Mouse (Mus musculus) hindbrain, embryonic 14.5 days (tissue): ENCODE data around the gene Tcf7l1. TPM values are rescaled to one million over a fixed set of nuclear protein-coding genes. Genes with fewer than 3 reads are reported as not detected.
A peak's percentile ranks its signal among the peaks of the same experiment; 100 is the strongest.

ENCODE experiments used
- ATAC-seq: fragments of 200-750 bp; cut with Nextera tagmentation; 2 replicates; pipeline ENCODE4 v1.8.0; 2017; ENCODE audit warnings: moderate number of reproducible peaks, mild to moderate bottlenecking, moderate TSS enrichment, moderate library complexity; ENCODE audit not compliant: low FRiP score
- DNase-seq: peaks from one replicate; pipeline ENCODE4 v3.0.0-alpha.2; 2015; ENCODE audit warnings: low spot score
- H3K27ac ChIP-seq: fragments of 300-500 bp; sonication (generic); 2 replicates; pipeline ENCODE4 v1.5.1; 2014; ENCODE audit warnings: mild to moderate bottlenecking, moderate library complexity
- H3K27me3 ChIP-seq: fragments of 300-500 bp; sonication (generic); 2 replicates; pipeline ENCODE4 v1.6.1; 2014; ENCODE audit warnings: mild to moderate bottlenecking, low read length, mixed read lengths; ENCODE audit not compliant: control insufficient read depth, insufficient read depth
- H3K36me3 ChIP-seq: fragments of 300-500 bp; sonication (generic); replicated peaks from 2 replicates; pipeline ENCODE4 v1.6.1; 2014; ENCODE audit not compliant: control insufficient read depth, insufficient read depth
- H3K4me1 ChIP-seq: fragments of 300-500 bp; sonication (generic); replicated peaks from 2 replicates; pipeline ENCODE4 v1.6.1; 2014; ENCODE audit warnings: antibody characterized with exemption, low read length, mixed read lengths; ENCODE audit not compliant: control insufficient read depth, insufficient read depth
- H3K4me2 ChIP-seq: fragments of 300-500 bp; sonication (generic); replicated peaks from 2 replicates; pipeline ENCODE4 v1.6.1; 2014; ENCODE audit warnings: mild to moderate bottlenecking, moderate library complexity
- H3K4me3 ChIP-seq: fragments of 300-500 bp; sonication (generic); replicated peaks from 2 replicates; pipeline ENCODE4 v1.5.1; 2014; ENCODE audit warnings: mild to moderate bottlenecking, low read length
- H3K9ac ChIP-seq: fragments of 300-500 bp; sonication (generic); 2 replicates; pipeline ENCODE4 v1.6.1; 2014
- H3K9me3 ChIP-seq: fragments of 300-500 bp; sonication (generic); 2 replicates; pipeline ENCODE4 v1.6.1; 2016; ENCODE audit warnings: low read length; ENCODE audit not compliant: control insufficient read depth
- WGBS: fragments of 180-500 bp; shearing (Covaris S2); extraction: QIAGEN DNeasy Blood & Tissue Kit; methylation state at CpG from one replicate; pipeline ENCODE4 v1.1.7; 2014; 5-methylcytosine and 5-hydroxymethylcytosine counted together
- polyA plus RNA-seq: library from polyadenylated mRNA; unstranded; fragments of >200 nt; fragmentation: Nextera tagmentation; extraction: Ambion mirVana; gene quantifications from 2 replicates; pipeline ENCODE4 v1.2.1, GENCODE M21; 2014

The Tcf7l1 gene
- polyA plus RNA-seq, 1 experiment from 2014 or later: 7.3 TPM

DNA sequence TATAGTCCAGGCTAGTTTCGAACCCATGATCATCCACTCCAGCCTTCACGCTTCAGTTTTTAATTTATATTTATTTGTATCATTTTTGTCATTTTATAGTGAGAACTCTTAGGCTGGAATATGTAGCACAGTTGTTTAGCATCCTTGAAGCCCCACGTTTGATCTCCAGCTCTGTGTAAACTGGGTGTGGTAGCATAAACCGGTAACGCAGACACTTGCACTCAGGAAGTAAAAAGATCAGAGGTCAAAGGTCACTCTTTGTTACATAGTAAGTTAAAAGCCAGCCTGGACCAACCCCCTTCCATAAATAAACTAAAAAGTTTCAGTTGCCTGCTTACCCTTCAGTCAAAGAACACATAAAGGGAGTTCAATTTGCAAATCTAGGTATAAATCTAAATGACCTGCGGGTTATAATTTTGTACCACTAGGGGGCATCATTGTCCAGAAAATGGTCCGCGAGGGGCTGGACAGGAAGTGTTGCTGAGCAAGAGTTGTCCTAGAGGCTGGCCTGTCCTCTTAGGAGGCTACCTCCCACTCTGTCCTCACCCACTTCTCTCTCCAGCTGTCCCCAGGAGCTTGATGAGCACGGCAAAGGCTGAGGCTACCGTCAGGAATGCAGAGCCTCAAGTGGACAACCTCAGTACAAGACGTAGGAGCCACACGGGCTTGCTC lies 153.2 kb downstream of the Tcf7l1 start:
- H3K4me3 ChIP-seq: no peak overlapping the region
- ATAC-seq (no peak), DNase-seq (peak; percentile 83)
- H3K4me2 ChIP-seq: no peak overlapping the region
- H3K9me3 ChIP-seq: no peaks in the 10 kb centered on the region
- whole genome bisulfite sequencing: 55% methylated on average over 12 of the region's 12 CpGs
- H3K36me3 ChIP-seq: no peaks in the 10 kb centered on the region
- H3K27ac ChIP-seq: no peak overlapping the region
- no peak overlapping the region for H3K9ac ChIP-seq
- no peaks in the 10 kb centered on the region for H3K27me3 ChIP-seq
- H3K4me1 ChIP-seq: no peaks in the 10 kb centered on the region

DNA sequence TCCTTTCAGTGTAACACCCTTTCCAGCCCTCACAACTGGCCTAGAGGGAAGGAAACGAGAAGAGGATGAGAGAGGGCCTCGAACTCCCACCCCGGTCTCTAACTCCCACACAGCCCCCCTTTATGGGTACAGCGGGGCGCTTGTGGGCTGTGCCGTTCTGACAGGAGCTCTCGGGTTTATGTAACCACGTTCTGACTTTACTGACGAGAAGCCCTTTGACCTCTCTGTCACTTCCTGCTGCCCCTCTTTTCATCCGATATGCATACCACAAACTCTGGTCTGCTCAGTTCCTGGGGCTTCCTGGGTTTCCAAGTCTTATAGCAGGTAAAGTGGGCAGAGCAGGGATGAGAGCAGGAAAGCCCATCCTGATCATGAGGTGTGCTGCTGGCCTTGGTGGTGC lies 154.7 kb downstream of the Tcf7l1 start:
- H3K4me3 ChIP-seq: no peak overlapping the region
- ATAC-seq (no peak), DNase-seq (no peak)
- no peaks in the 10 kb centered on the region for H3K4me1 ChIP-seq
- 76% methylated on average over 10 of the region's 10 CpGs for WGBS
- no peak overlapping the region for H3K27ac ChIP-seq
- H3K4me2 ChIP-seq: no peak overlapping the region
- H3K27me3 ChIP-seq: no peaks in the 10 kb centered on the region
- H3K9ac ChIP-seq: no peak overlapping the region
- H3K36me3 ChIP-seq: no peaks in the 10 kb centered on the region
- H3K9me3 ChIP-seq: no peaks in the 10 kb centered on the region

DNA sequence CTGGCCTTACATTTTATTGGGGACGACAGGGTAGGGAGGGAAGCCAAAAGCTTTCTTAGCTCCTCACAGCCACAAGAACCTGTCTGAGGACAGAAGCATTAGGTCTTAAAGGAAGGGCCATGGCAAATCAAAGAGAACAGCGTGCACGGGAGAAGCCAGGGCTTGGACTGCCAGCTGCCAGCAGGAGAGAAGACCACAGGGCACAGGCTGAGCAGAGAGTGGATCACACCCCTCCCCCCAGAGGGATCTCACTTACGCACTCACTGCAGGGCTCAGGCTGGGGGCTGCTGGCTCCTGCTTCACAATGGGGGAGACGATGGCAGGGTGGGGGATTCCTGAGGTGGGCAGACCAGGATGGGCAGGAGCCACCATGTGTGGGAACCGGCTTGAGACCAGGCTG lies 157.4 kb downstream of the Tcf7l1 start:
- no peaks in the 10 kb centered on the region for H3K36me3 ChIP-seq
- H3K9ac ChIP-seq: no peak overlapping the region
- H3K4me2 ChIP-seq: no peak overlapping the region
- WGBS: 73% methylated on average over 6 of the region's 6 CpGs
- ATAC-seq (no peak), DNase-seq (no peak)
- H3K4me1 ChIP-seq: no peaks in the 10 kb centered on the region
- H3K27ac ChIP-seq: no peak overlapping the region
- H3K4me3 ChIP-seq: no peak overlapping the region
- no peaks in the 10 kb centered on the region for H3K9me3 ChIP-seq
- H3K27me3 ChIP-seq: no peaks in the 10 kb centered on the region

GRCm38 (mm10) chr6:72630961-72631360 lies 158.1 kb downstream of the Tcf7l1 start:
- Histone ChIP-seq H3K4me1 (no peaks in the 10 kb centered on the region), H3K4me2 (no peak overlapping the region), H3K4me3 (no peak overlapping the region), H3K9me3 (no peaks in the 10 kb centered on the region), H3K27me3 (no peaks in the 10 kb centered on the region), H3K36me3 (no peaks in the 10 kb centered on the region), H3K9ac (no peak overlapping the region), H3K27ac (no peak overlapping the region)
- WGBS: 94% methylated on average over 14 of the region's 14 CpGs
- no peak for DNase-seq
- no peak for ATAC-seq

DNA sequence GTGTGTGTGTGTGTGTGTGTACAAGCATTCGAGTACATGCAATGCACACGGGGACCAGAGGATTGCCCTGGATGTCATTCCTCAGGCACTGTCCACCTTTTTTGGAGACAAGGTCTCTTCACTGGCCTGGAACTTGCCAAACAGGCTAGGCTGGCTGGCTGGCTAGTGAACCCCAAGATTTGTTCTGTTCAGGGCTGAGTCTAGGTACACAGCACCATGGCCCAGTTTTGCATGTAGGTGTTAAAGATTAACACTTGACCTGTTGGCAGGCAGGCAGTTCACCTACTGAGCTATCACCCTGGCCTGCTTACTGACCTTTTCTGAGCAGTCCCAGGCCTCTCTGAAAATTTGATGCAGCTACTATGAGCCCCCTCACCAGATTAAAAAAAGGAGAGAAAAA lies 158.7 kb downstream of the Tcf7l1 start:
- DNase-seq: no peak

DNA sequence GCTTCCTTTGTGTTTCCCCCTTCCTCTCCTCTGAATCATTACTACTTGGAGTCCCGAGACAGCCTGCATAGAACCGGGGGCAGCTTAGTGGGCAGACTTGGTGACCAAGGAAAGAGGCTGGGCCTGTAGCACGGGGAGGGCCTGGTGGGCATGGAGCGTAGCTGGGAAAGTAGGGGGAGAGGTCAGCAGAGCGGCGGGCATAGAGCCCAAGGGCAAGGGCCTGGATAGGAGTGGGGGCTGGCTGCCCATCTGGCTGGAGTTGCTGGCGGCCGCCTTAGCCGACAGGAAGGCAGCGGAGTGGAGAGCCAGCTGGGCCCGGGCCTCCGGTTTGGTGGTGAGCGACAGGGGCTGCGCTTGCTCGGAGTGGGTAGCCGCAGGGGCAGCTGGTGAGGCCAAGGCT lies 161.8 kb downstream of the Tcf7l1 start:
- Histone ChIP-seq H3K9ac (no peak overlapping the region), H3K36me3 (no peaks in the 10 kb centered on the region), H3K27ac (no peak overlapping the region), H3K4me3 (no peak overlapping the region), H3K27me3 (no peaks in the 10 kb centered on the region), H3K4me1 (no peaks in the 10 kb centered on the region), H3K9me3 (no peaks in the 10 kb centered on the region), H3K4me2 (no peak overlapping the region)
- DNase-seq: no peak
- no peak for ATAC-seq
- 88% methylated on average over 16 of the region's 16 CpGs for WGBS

More for the DNA sequence above, 158.7 kb downstream of the Tcf7l1 start:
- Histone ChIP-seq H3K36me3 (no peaks in the 10 kb centered on the region), H3K4me3 (no peak overlapping the region), H3K9ac (no peak overlapping the region), H3K4me1 (no peaks in the 10 kb centered on the region), H3K4me2 (no peak overlapping the region), H3K9me3 (no peaks in the 10 kb centered on the region), H3K27me3 (no peaks in the 10 kb centered on the region), H3K27ac (no peak overlapping the region)
- WGBS: 97% methylated on average over 2 of the region's 2 CpGs
- ATAC-seq: no peak

DNA sequence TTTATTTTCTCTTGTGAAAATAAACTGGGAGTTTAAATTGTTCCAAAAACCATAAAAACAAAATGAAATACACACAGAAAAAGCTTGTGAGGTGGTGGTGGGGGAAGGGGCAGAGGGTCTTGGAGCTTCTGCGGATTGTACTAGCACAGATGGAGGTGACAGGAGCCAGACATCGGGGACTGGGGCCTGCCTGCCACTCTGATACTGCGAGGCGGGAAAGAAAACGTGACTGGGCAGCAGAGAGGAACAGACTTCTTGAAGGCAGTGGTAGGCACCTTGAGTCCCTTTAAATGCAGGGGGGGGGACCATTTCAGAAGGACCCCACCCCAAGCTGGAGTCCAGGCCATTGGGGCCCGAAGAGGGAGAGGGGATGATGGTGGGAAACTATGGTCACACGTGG lies 162.7 kb downstream of the Tcf7l1 start:
- H3K9me3 ChIP-seq: no peaks in the 10 kb centered on the region
- 86% methylated on average over 7 of the region's 7 CpGs for WGBS
- H3K4me3 ChIP-seq: no peak overlapping the region
- no peaks in the 10 kb centered on the region for H3K27me3 ChIP-seq
- DNase-seq: no peak
- H3K9ac ChIP-seq: no peak overlapping the region
- no peak overlapping the region for H3K27ac ChIP-seq
- no peak overlapping the region for H3K4me2 ChIP-seq
- H3K4me1 ChIP-seq: no peaks in the 10 kb centered on the region
- no peak for ATAC-seq
- no peaks in the 10 kb centered on the region for H3K36me3 ChIP-seq

DNA sequence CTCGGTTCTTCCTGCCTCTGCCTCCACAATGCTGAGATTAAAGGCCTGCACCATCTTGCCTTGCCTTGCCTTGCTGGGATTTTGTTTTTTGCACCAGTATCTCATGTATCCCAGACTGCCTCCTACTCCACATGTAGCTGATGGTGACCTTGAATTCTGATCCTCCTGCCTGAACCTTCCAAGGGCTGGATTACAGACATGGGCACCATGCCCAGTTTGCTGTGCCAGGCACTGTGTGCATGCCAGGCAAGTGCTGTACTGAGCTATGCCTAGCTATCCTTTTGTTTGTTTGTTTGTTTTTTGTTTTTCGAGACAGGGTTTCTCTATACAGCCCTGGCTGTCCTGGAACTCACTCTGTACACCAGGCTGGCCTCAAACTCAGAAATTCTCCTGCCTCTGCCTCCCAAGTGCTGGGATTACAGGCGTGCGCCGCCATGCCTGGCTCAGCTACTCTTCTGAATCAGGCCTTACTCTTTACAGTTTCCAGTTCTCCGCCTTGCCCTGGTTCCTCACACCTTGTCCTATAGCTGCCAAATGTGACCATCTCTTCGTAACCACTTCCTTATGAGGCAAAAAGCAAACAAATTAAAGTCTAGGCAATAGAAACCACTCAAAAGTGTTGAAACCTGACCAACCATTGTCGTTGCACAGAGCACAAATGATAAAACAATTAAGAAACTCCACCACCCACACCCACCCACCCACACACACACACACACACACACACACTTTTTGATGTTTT lies 165.2 kb downstream of the Tcf7l1 start:
- no peak for DNase-seq
- no peak overlapping the region for H3K27ac ChIP-seq
- no peaks in the 10 kb centered on the region for H3K36me3 ChIP-seq
- H3K27me3 ChIP-seq: no peaks in the 10 kb centered on the region
- no peak for ATAC-seq
- 92% methylated on average over 8 of the region's 8 CpGs for WGBS
- no peak overlapping the region for H3K4me3 ChIP-seq
- H3K9ac ChIP-seq: no peak overlapping the region
- no peaks in the 10 kb centered on the region for H3K9me3 ChIP-seq
- H3K4me2 ChIP-seq: no peak overlapping the region
- H3K4me1 ChIP-seq: no peaks in the 10 kb centered on the region

DNA sequence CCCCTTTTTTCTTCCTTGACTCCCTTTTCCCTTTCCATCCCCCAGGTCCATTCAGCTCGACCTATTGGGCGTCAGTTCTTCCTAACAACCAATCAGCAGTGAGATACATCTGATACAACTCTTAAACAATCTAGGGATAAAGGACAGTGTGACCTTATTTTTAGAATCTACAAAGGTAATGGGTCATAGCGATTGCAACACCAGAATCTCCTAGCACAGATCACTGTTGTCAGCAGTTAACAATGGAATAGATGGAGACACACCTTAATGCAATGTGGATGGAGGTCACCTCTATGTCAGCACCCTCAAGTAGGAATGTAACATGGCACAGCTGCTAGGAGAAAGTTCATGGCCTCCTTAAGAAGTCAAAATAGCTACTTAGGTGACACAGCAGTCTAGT lies 166.1 kb downstream of the Tcf7l1 start:
- Histone ChIP-seq H3K4me2 (no peak overlapping the region), H3K4me3 (no peak overlapping the region), H3K4me1 (no peaks in the 10 kb centered on the region), H3K9me3 (no peaks in the 10 kb centered on the region), H3K27me3 (no peaks in the 10 kb centered on the region), H3K27ac (no peak overlapping the region), H3K36me3 (no peaks in the 10 kb centered on the region), H3K9ac (no peak overlapping the region)
- DNase-seq (no peak), ATAC-seq (no peak)
- 58% methylated on average over 3 of the region's 3 CpGs for WGBS
